Mouse (Mus musculus) heart, postnatal 0 days (tissue): ENCODE results near the gene Gpbp1. TPM values are rescaled to one million over a fixed set of nuclear protein-coding genes. Genes with fewer than 3 reads are reported as not detected.

Experiments used
- ATAC-seq: fragments of 200-750 bp; cut with Nextera tagmentation; 2 replicates; pipeline ENCODE4 v1.8.0; 2017; ENCODE audit warnings: low read depth, moderate number of reproducible peaks, moderate library complexity; ENCODE audit not compliant: insufficient read depth
- DNase-seq: peaks from one replicate; pipeline ENCODE4 v3.0.0-alpha.2; 2016; ENCODE audit warnings: low spot score
- H3K27ac ChIP-seq: fragments of 300-500 bp; sonication (generic); 2 replicates; pipeline ENCODE4 v1.5.1; 2014; ENCODE audit warnings: low read depth, mild to moderate bottlenecking
- H3K27me3 ChIP-seq: fragments of 300-500 bp; sonication (generic); 2 replicates; pipeline ENCODE4 v1.6.1; 2014; ENCODE audit warnings: low read length, mixed read lengths; ENCODE audit not compliant: control insufficient read depth, insufficient read depth
- H3K36me3 ChIP-seq: fragments of 300-500 bp; sonication (generic); replicated peaks from 2 replicates; pipeline ENCODE4 v1.6.1; 2014; ENCODE audit warnings: low read length, mixed read lengths; ENCODE audit not compliant: control insufficient read depth, insufficient read depth
- H3K4me1 ChIP-seq: fragments of 300-500 bp; sonication (generic); 2 replicates; pipeline ENCODE4 v1.6.1; 2014; ENCODE audit warnings: antibody characterized with exemption; ENCODE audit not compliant: control insufficient read depth, insufficient read depth
- H3K4me2 ChIP-seq: fragments of 300-500 bp; sonication (generic); 2 replicates; pipeline ENCODE4 v1.6.1; 2014; ENCODE audit warnings: low read depth, mild to moderate bottlenecking, low read length, moderate library complexity
- H3K4me3 ChIP-seq: fragments of 300-500 bp; sonication (generic); 2 replicates; pipeline ENCODE4 v1.5.1; 2014; ENCODE audit warnings: low read depth, low read length
- H3K9ac ChIP-seq: fragments of 300-500 bp; sonication (generic); replicated peaks from 2 replicates; pipeline ENCODE4 v1.6.1; 2014; ENCODE audit warnings: low read depth, low read length, mixed read lengths
- H3K9me3 ChIP-seq: fragments of 300-500 bp; sonication (generic); replicated peaks from 2 replicates; pipeline ENCODE4 v1.6.1; 2016; ENCODE audit warnings: low read length; ENCODE audit not compliant: control insufficient read depth
- CTCF ChIP-seq: IDR thresholded peaks from 2 replicates; pipeline ENCODE4 v1.5.1; 2016; ENCODE audit warnings: antibody characterized with exemption, control low read depth, low read depth
- EP300 ChIP-seq: IDR thresholded peaks from 2 replicates; pipeline ENCODE4 v1.6.1; 2016; ENCODE audit warnings: antibody characterized with exemption, low read depth
- WGBS: fragments of 180-500 bp; shearing (Covaris S2); extraction: QIAGEN DNeasy Blood & Tissue Kit; methylation state at CpG from one replicate; pipeline ENCODE4 v1.1.7; 2014; 5-methylcytosine and 5-hydroxymethylcytosine counted together
- polyA plus RNA-seq: library from polyadenylated mRNA; unstranded; fragments of >200 nt; fragmentation: Nextera tagmentation; extraction: Ambion mirVana; gene quantifications from 2 replicates; pipeline ENCODE4 v1.2.1, GENCODE M21; 2015
- total RNA-seq: library from RNA; depleted of rRNA; stranded (reverse); fragments of >200 nt; gene quantifications from 2 replicates; pipeline ENCODE4 v1.2.3, GENCODE M21; 2014; ENCODE audit warnings: low replicate concordance

Gpbp1 gene
- total and polyA plus RNA-seq, 2 experiments from 2014 or later = 22.1 to 40.3 TPM

DNA sequence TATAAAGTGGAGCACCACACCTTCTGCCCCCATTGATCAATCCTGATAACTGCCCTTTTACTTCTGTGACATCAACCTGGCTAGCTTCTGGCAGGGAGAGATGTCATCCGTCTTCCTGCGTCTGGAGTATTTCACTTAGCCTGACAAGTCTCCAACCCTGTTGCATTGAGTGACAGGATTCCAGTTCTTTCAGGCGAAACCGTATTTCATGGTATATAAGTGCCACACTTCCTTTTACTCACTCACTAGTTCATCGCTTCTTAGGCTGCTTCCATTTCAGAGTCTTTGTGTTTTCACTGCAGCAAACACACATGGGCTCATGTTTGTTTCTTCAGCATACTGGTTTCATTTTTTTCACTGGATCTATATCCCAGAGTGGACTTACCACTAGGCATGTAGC, 19.5 kb upstream of the Gpbp1 start:
- H3K36me3 ChIP-seq = no peaks in the 10 kb centered on the region
- H3K9me3 ChIP-seq = no peaks in the 10 kb centered on the region
- H3K4me3 ChIP-seq = no peak overlapping the region
- no peak overlapping the region for H3K27ac ChIP-seq
- H3K4me2 ChIP-seq = peak overlapping the region; percentile 23
- no peak for TF ChIP-seq CTCF
- no peak for TF ChIP-seq EP300
- no peaks in the 10 kb centered on the region for H3K4me1 ChIP-seq
- no peaks in the 10 kb centered on the region for H3K27me3 ChIP-seq
- WGBS = 8% methylated on average over 5 of the region's 5 CpGs
- H3K9ac ChIP-seq = no peak overlapping the region
- DNase-seq (peak; percentile 36), ATAC-seq (no peak)

DNA sequence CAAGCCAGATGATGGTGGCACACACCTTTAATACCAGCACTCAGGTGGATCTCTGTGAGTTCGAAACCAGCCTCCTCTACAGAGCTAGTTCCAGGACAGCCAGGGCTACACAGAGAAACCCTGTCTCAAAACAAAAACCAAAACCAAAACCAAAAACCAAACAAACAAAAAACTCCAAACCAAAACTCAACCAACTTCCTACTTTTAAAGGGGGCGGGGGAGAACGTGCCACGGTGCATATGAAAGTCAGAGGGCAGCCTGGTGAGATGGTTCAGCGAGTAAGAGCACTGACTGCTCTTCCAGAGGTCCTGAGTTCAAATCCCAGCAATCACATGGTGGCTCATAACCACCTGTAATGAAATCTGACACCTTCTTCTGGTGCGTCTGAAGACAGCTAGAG, 18.7 kb upstream of the Gpbp1 start:
- Histone ChIP-seq H3K9ac (no peak overlapping the region), H3K27ac (no peak overlapping the region), H3K4me2 (no peak overlapping the region), H3K4me1 (no peaks in the 10 kb centered on the region), H3K9me3 (no peaks in the 10 kb centered on the region), H3K36me3 (no peaks in the 10 kb centered on the region), H3K4me3 (no peak overlapping the region), H3K27me3 (no peaks in the 10 kb centered on the region)
- WGBS = 74% methylated on average over 6 of the region's 6 CpGs
- ATAC-seq = no peak
- TF ChIP-seq CTCF (no peak), EP300 (no peak)
- DNase-seq = no peak

- TF ChIP-seq EP300 = no peak
- TF ChIP-seq CTCF = no peak
- H3K27me3 ChIP-seq = 0 out of 2 replicates have a peak, but pooled peaks cover 17% of the 10 kb centered on the region
- DNase-seq (no peak), ATAC-seq (no peak)
- WGBS = 72% methylated on average over 11 of the region's 11 CpGs
- H3K27ac ChIP-seq = no peak overlapping the region
- peaks cover 5% of the 10 kb centered on the region; the same call in 1 of the 2 replicates for H3K4me1 ChIP-seq
- H3K4me3 ChIP-seq = no peak overlapping the region
- no peaks in the 10 kb centered on the region for H3K36me3 ChIP-seq
- H3K9me3 ChIP-seq = no peaks in the 10 kb centered on the region
- no peak overlapping the region for H3K4me2 ChIP-seq
- H3K9ac ChIP-seq = no peak overlapping the region
These were observed 4.6 kb upstream of the Gpbp1 start for GRCm38 (mm10) chr13:111494330-111495029.

DNA sequence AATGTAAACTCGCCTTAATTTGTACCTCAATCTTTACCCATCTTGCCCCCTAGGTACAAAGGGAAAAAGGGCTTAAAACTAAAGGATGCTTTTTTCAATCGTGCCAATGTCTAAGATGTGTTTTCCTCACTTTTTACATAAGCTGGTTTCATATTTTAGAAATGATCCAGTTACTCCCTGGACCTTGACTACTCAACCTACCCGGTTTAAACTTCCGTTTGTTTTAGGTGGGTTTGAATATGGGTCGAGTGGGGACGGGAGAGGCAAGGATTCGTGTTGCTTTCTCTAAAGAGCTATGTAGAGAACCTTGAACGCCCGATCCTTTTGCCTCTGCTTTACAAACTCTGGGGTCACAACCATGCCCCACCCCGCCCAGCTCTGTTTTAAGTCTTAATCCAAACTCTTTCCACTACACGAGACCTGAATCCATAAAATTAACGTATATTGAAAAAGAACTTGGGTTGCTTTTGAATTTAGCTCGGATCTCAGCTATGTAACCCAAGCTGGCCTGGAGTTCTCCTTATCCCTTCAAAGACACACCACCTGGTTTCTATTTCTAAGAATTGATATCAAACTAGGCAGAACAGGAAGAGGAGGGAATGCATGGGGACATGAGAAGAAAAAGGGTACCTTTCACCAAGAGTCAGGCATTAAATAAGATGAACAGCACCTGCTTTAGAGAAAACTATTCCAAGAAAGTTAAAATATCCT, 1.3 kb upstream of the Gpbp1 start:
- H3K36me3 ChIP-seq = no peaks in the 10 kb centered on the region
- TF ChIP-seq CTCF = no peak
- TF ChIP-seq EP300 = no peak
- H3K4me1 ChIP-seq = peaks cover 5% of the 10 kb centered on the region; the same call in 1 of the 2 replicates
- 0 out of 2 replicates have a peak, but pooled peaks cover 17% of the 10 kb centered on the region for H3K27me3 ChIP-seq
- no peak overlapping the region for H3K27ac ChIP-seq
- H3K4me3 ChIP-seq = peak overlapping the region; percentile 55
- 34% methylated on average over 13 of the region's 13 CpGs for WGBS
- H3K9me3 ChIP-seq = no peaks in the 10 kb centered on the region
- DNase-seq (no peak), ATAC-seq (no peak)
- peak overlapping the region; percentile 69 for H3K4me2 ChIP-seq
- H3K9ac ChIP-seq = no peak overlapping the region

DNA sequence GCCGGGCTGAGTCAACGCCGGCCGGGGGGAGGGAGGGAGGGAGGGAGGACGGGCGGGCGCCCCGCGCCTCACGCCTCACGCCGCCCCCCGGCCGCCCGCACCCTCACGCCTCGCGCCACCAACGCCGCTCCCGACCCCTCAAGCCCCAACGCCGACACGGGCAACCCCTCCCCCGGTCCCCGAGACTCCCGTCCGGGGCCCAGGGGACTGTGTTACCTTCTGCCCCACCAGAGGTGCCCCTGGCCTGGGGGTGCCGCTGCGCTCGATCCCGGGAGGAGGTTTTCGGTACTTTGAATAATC, 459 bp downstream of the Gpbp1 start:
- ATAC-seq (peak; percentile 5), DNase-seq (no peak)
- H3K4me1 ChIP-seq = peaks cover 14% of the 10 kb centered on the region; the same call in 1 of the 2 replicates
- no peaks in the 10 kb centered on the region for H3K36me3 ChIP-seq
- H3K4me3 ChIP-seq = peak overlapping the region; percentile 94
- WGBS = 0% methylated on average over 20 of the region's 33 CpGs
- H3K27ac ChIP-seq = peak overlapping the region; percentile 97
- no peak for TF ChIP-seq CTCF
- no peak for TF ChIP-seq EP300
- peak overlapping the region; percentile 94 for H3K9ac ChIP-seq
- peak overlapping the region; percentile 91 for H3K4me2 ChIP-seq
- H3K27me3 ChIP-seq = 0 out of 2 replicates have a peak, but pooled peaks cover 17% of the 10 kb centered on the region
- H3K9me3 ChIP-seq = no peaks in the 10 kb centered on the region
